Mouse (Mus musculus): ENCODE measurements around the gene Araf.

The Araf gene

DNA sequence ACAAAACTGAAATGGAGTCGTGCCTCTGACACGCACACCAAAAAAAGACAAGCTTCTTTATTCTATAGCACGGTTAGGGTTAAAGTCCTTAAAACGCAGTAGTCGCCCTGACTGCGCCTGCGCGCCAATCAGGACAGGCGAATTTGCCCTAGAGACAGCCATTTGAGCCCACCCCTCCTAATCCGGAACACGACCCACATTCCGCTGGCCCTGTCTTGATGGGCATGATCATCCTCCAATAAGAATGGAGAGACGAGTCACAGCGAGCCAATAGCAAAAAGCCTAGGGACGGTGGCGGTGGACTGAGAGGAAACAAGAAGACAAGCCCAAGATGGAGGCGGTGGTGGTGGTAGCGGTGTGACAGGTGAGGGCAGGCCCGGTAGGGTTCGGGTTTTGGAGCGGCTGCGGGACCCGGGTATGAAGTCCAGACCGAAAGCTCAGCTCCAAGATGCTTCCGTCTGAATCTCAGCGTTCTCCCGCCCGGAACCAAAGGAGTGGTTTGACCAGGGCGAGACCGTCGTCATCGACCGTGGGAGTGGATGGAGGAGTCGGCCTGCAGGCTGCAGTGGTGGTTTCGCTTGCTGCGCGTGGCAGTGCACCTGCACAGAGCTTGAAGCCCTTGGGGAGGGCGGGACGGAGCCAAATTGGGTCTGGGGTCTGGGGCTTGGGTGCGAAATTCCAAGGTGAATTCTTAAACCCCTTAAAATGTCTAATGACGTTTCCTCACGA, 50.8 kb downstream of the Araf start:
- DNase-seq (ENCODE audit: extremely low spot score): peak; percentile 88

DNA sequence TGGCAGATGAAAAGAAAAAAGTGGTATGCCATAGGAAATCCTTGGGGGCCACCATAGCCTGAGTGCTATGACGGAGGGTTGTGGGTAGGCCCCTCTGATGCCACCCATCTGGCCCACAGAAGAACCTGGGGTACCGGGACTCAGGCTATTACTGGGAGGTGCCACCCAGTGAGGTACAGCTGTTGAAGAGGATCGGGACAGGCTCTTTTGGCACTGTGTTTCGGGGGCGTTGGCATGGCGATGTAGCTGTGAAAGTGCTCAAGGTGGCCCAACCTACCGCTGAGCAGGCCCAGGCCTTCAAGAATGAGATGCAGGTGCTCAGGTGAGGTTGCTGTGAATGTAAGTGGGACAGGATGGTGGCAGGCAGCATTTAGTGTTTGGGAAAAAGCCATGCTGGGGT, 56.2 kb downstream of the Araf start:
- DNase-seq (ENCODE audit: extremely low spot score): no peak

DNA sequence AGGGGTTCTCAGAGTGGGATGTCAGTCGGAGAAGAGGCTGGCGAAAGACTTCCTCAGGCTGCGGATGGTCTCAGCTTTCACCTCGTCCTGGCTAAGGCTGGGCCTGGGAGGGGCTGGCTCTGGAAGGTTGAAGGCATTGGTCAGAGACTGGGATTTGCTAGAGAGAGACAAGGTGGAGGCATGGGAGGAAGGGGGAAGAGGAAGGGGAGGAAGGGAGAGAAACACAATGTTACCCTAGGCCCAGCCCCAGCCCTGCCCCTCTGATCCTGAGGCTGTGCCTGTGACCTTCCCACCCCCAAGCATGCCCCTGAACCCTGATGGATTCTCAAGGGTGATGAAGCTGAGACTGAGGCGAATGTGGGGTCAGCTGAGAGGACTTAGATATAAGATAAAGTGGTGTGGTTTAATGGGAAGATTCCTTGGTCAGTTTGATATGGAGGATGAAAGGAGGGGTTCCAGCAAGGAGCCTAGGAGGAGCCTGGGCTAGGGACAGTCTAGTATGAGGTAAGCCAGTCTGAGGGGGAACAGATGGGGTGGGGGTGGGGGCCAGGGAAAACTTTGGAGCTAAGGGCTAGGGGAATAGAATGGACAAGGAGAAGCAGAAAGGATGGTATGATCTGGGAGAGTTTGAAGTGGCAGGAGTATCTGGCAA, 64.0 kb downstream of the Araf start:
- DNase-seq (ENCODE audit: extremely low spot score): no peak

DNA sequence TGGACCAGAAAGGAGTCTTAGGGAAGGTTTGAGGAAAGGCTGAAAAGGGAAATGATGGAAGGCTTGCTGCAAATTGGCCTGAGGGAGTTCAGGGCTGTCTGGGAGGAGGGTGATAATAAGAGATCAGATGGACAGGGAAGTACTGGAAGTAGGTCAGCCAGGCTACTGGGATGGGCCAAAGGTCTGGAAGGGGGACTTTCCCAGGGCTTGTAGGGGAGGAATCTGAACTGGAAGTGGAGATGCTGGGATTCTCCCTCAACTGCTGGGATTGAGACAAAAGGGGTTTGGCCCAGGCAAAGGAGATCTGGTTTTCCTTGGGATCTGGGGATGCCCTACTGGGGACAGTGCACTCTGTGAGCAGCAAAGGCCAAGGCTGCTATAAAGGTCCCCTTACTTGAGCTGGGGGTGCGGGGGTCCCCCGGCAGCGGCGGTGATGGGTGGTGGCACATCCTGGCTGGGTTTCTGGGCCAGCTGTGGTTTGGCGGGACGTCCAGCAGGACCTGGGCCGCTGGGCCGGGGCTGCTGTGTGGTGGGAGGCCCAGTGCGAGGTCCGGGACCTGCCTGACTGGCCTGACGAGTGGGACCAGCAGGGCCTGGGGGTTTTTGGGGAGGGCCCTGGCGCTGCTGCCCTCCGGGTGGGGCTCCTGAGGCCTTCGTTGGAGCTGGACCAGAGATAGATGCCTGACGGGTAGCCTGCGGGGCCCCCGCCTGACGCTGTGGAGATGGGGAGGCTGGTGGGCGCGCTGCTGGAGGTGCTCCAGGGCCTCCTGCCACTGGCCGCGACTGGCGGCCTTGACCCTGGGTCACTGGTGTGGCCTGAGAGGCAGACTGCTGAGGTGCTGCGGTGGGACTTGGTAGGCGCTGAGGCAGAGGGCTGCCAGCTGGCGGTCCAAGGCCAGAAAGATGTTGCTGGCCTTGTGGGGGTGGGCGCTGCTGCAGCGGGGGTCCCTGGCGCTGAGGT, 64.8 kb downstream of the Araf start:
- no peak for DNase-seq (ENCODE audit: extremely low spot score)

DNA sequence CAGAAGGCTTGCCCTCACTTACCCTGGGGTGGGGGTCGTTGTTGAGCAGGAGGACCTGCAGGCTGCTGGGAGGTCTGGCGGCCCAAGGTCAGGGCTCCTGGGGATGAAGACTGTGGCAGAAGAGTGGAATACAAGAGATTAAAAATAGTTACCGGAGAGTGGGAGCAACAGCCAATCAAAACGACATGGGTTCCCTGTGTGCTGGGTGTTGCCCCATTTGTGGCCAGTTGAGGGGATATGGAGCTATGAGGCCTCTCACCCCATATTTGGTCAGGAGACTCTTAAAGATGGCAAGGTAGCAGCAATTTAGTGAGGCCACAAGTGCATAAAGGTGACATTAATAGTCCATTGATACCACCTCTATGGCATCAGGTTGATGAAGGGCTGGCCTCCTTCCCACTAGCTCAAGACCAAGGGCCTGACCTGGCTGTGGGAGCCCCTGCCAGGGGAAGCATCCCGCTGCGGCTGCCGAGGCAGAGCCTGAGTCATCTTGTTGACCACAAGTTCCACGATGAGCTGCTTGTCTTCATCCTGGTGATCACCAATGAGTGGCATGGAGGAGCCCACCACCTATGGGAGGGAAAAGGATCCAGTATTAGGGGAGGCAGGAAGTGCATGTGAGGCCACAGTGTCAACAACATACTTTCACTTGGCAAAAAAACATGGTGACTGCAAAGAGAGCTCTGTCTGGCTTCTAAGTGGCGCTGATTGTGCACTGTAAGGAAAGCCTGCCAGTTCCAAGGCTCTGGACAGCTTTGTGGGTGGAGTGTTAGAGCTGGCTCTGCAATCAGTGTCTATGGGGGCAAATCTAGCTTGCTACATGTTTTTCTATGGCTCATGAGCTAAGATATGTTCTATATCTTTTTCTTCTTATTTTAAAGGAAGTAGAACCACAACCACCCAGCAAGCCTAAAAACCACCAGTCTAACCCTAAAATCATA, 65.8 kb downstream of the Araf start:
- no peak for DNase-seq (ENCODE audit: extremely low spot score)

DNA sequence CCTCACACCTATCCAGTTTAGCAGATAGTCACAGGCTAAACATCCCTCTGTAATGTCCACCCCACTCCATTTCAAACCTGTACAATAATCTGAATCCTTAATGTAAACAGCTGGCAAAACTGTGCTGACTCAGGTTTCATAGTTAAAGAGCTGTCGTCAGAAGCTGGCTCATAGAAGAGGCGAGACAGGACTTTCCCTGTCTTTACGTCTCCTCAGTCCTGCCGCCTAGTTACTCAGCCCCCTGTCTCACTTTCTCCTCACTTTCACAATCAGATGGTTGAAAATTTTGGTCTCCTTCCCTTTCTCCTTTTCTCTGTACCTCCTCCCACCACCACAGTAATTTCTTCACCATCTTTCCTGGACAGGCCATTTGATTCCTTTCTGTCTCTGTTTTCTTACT, 70.5 kb downstream of the Araf start:
- DNase-seq (ENCODE audit: extremely low spot score): no peak

DNA sequence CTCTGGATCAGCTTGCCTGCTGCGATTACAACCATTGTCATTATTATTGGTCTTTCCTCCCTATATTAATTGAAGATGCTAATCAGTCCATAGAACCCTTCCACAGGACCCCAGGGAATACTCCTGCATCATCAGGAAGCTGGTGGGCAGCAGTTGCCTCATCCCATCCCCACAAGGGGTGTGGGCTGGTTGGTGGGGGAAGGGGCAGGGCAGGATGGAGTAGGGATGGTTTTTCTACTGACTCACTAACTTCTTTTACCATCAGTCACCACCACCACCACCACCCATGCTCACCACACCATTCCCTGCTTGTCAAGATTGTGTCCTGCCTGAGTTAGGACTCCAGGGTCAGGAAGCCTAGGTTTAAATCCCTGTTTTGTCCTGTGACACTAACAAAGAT, 71.6 kb downstream of the Araf start:
- no peak for DNase-seq (ENCODE audit: extremely low spot score)

DNA sequence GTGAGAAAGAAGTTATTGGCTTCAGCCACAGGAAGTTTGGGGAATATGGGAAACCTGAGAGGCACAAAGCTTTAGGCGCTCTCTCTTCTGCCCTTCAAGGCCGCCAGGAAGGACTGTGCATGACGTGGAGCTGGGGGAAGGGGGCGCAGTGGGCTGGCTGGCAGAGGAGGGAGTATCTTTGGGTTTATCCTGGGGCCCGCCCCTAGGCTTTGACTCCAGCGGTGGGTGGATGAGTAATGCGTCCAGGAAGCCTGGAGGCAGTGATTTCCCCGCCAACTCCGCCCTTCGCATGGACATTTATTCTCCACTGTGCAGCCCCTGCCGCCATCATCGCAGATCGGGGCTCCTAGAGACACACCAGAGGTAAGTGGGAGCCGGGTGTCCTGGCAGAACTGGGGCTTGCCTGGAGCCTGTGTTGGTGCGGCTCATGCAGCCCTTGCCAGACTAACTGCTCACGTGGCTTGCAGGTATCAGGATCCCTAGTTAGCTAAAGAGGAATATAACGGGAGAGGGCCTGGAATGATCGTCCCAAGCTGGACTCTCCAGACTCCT, 72.4 kb downstream of the Araf start, which contains the start of gene Timp1:
Timp1 (plus strand) TSS at position 205 of the 552 bp plus-strand sequence.
- peak; percentile 56 for DNase-seq (ENCODE audit: extremely low spot score)

DNA sequence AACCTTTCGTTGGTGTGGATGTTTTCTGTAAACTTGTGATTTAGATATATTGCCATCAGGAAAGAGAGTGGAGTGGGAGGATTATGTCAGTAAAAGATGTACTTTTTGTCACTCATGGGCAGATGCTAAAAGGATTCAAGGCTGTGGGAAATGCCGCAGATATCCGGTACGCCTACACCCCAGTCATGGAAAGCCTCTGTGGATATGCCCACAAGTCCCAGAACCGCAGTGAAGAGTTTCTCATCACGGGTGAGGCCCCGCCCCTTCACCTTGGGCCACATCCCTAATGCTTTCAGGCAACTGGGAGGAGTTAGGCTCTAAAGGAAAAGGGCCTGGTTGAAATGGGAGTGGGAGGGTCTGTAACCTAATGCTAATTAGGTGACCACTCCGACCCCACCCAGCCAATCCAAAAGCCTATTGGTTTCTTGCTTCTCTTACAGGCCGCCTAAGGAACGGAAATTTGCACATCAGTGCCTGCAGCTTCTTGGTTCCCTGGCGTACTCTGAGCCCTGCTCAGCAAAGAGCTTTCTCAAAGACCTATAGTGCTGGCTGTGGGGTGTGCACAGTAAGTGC, 75.4 kb downstream of the Araf start:
- DNase-seq (ENCODE audit: extremely low spot score): peak; percentile 14

DNA sequence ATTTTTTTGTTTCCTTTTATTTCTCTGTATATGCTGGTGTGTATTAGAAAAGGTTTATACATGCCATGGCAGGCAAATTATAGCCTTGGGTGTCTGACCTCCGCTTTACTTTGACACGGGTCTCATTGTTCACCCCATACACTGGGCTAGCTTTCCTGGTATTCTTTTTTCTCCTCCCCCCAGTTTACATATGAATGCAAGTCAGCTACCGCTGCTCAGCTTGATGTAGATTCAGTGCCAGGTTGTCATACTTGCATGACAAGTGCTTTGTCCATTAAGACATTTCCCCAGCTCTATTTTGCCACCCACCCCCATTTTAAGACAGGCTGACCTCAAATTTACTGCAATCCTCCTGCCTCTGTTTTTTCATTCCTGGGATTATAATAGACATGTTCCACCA, 77.6 kb downstream of the Araf start:
- DNase-seq (ENCODE audit: extremely low spot score): no peak

DNA sequence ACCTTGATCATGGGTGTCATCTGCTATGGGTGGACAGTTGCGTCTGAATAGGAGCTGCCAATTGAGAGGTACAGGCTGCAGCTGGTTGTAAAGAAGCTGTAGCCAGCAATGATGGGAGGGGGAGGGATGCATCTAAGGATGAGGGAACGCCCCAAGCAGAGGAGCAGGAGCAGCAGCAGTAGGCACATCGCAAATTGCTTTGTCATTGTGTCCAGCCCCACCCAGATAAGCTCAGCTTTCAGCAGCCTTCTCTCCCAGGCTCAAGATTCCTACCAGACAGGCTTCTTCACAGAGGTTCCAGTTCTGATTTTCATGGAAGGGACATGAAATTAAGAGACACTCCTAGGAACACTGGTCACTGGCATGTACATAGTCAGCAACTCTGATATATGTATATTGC, 112.5 kb downstream of the Araf start:
- DNase-seq (ENCODE audit: extremely low spot score): no peak

Measured in embryo, embryonic 9.5 days (tissue).